Mouse (Mus musculus): ENCODE measurements at regions not wholly inside any gene's neighbourhood (a gene's known extent, or its start where the extent isn't known, plus 50 kb on each side); places are given as distances from the start of the nearest gene placed in this dataset.

- Histone ChIP-seq H3K4me1 (replicated peaks; ENCODE audit: control insufficient read depth in 2 of 2, insufficient read depth in 2 of 2, low read length in 1 of 2) (no peaks in the 10 kb centered on the region), H3K4me2 (ENCODE audit: low read depth) (no peak overlapping the region), H3K9me3 (ENCODE audit: control insufficient read depth, low read length) (no peaks in the 10 kb centered on the region), H3K9ac (replicated peaks) (no peak overlapping the region), H3K27ac (no peak overlapping the region), H3K36me3 (replicated peaks; ENCODE audit: control insufficient read depth, insufficient read depth, low read depth) (no peaks in the 10 kb centered on the region), H3K4me3 (ENCODE audit: insufficient read depth in 1 of 2, low read depth in 2 of 2, low read length in 2 of 2) (no peak overlapping the region), H3K27me3 (ENCODE audit: control insufficient read depth, insufficient read depth, low read length) (no peaks in the 10 kb centered on the region)
- DNase-seq (ENCODE audit: low read depth in 3 of 3, low spot score in 3 of 3) (no peak), ATAC-seq (ENCODE audit: insufficient read depth) (no peak)
- TF ChIP-seq EP300 (IDR thresholded peaks at IDR 0.05; ENCODE audit: low read depth) (no peak), CTCF (IDR thresholded peaks at IDR 0.05; ENCODE audit: low read depth) (no peak)
- WGBS (ENCODE audit: insufficient replicate concordance), result 60% methylated on average over 5 of the region's 5 CpGs
Measured at GRCm38 (mm10) chr3:21407077-21407476, 669.4 kb upstream of the Tbl1xr1 start.

GRCm38 (mm10) chr3:21412010-21412409, 664.4 kb upstream of the Tbl1xr1 start:
- WGBS (ENCODE audit: insufficient replicate concordance), result 35% methylated on average over 2 of the region's 2 CpGs
- DNase-seq (ENCODE audit: low read depth in 3 of 3, low spot score in 3 of 3), result no peak
- TF ChIP-seq CTCF (IDR thresholded peaks at IDR 0.05; ENCODE audit: low read depth) (no peak), EP300 (IDR thresholded peaks at IDR 0.05; ENCODE audit: low read depth) (no peak)
- no peaks in the 10 kb centered on the region for H3K4me1 ChIP-seq (replicated peaks; ENCODE audit: control insufficient read depth in 2 of 2, insufficient read depth in 2 of 2, low read length in 1 of 2)
- no peak overlapping the region for H3K9ac ChIP-seq (replicated peaks)
- no peak overlapping the region for H3K4me3 ChIP-seq (ENCODE audit: insufficient read depth in 1 of 2, low read depth in 2 of 2, low read length in 2 of 2)
- no peak for ATAC-seq (ENCODE audit: insufficient read depth)
- H3K27me3 ChIP-seq (ENCODE audit: control insufficient read depth, insufficient read depth, low read length), result no peaks in the 10 kb centered on the region
- H3K4me2 ChIP-seq (ENCODE audit: low read depth), result no peak overlapping the region
- no peaks in the 10 kb centered on the region for H3K9me3 ChIP-seq (ENCODE audit: control insufficient read depth, low read length)
- H3K27ac ChIP-seq, result no peak overlapping the region
- H3K36me3 ChIP-seq (replicated peaks; ENCODE audit: control insufficient read depth, insufficient read depth, low read depth), result no peaks in the 10 kb centered on the region

GRCm38 (mm10) chr3:21423139-21423538, 653.3 kb upstream of the Tbl1xr1 start:
- Histone ChIP-seq H3K27me3 (ENCODE audit: control insufficient read depth, insufficient read depth, low read length) (no peaks in the 10 kb centered on the region), H3K9ac (replicated peaks) (no peak overlapping the region), H3K4me2 (ENCODE audit: low read depth) (no peak overlapping the region), H3K9me3 (ENCODE audit: control insufficient read depth, low read length) (no peaks in the 10 kb centered on the region), H3K4me1 (replicated peaks; ENCODE audit: control insufficient read depth in 2 of 2, insufficient read depth in 2 of 2, low read length in 1 of 2) (peaks cover 0 to 3% of the 10 kb centered on the region in 2 experiments; a peak in 1 of 4 replicates), H3K36me3 (replicated peaks; ENCODE audit: control insufficient read depth, insufficient read depth, low read depth) (no peaks in the 10 kb centered on the region), H3K4me3 (ENCODE audit: insufficient read depth in 1 of 2, low read depth in 2 of 2, low read length in 2 of 2) (no peak overlapping the region), H3K27ac (no peak overlapping the region)
- 66% methylated on average over 5 of the region's 5 CpGs for WGBS (ENCODE audit: insufficient replicate concordance)
- no peak for DNase-seq (ENCODE audit: low read depth in 3 of 3, low spot score in 3 of 3)
- TF ChIP-seq CTCF (IDR thresholded peaks at IDR 0.05; ENCODE audit: low read depth), result no peak
- TF ChIP-seq EP300 (IDR thresholded peaks at IDR 0.05; ENCODE audit: low read depth), result no peak
- no peak for ATAC-seq (ENCODE audit: insufficient read depth)

- H3K4me3 ChIP-seq (ENCODE audit: insufficient read depth in 1 of 2, low read depth in 2 of 2, low read length in 2 of 2), result no peak overlapping the region
- no peaks in the 10 kb centered on the region for H3K9me3 ChIP-seq (ENCODE audit: control insufficient read depth, low read length)
- H3K27me3 ChIP-seq (ENCODE audit: control insufficient read depth, insufficient read depth, low read length), result no peaks in the 10 kb centered on the region
- H3K27ac ChIP-seq, result no peak overlapping the region
- DNase-seq (ENCODE audit: low read depth in 3 of 3, low spot score in 3 of 3), result no peak
- TF ChIP-seq CTCF (IDR thresholded peaks at IDR 0.05; ENCODE audit: low read depth) (no peak), EP300 (IDR thresholded peaks at IDR 0.05; ENCODE audit: low read depth) (no peak)
- no peak for ATAC-seq (ENCODE audit: insufficient read depth)
- 69% methylated on average over 6 of the region's 6 CpGs for WGBS (ENCODE audit: insufficient replicate concordance)
- H3K4me2 ChIP-seq (ENCODE audit: low read depth), result no peak overlapping the region
- H3K4me1 ChIP-seq (replicated peaks; ENCODE audit: control insufficient read depth in 2 of 2, insufficient read depth in 2 of 2, low read length in 1 of 2), result peaks cover 0 to 4% of the 10 kb centered on the region in 2 experiments; a peak in 1 of 4 replicates
- no peak overlapping the region for H3K9ac ChIP-seq (replicated peaks)
- H3K36me3 ChIP-seq (replicated peaks; ENCODE audit: control insufficient read depth, insufficient read depth, low read depth), result no peaks in the 10 kb centered on the region
Measured at GRCm38 (mm10) chr3:21426538-21426937, 649.9 kb upstream of the Tbl1xr1 start.

GRCm38 (mm10) chr3:21427408-21428031, 648.9 kb upstream of the Tbl1xr1 start:
- 63% methylated on average over 6 of the region's 6 CpGs for WGBS (ENCODE audit: insufficient replicate concordance)
- Histone ChIP-seq H3K4me1 (replicated peaks; ENCODE audit: control insufficient read depth in 2 of 2, insufficient read depth in 2 of 2, low read length in 1 of 2) (peaks cover 0 to 4% of the 10 kb centered on the region in 2 experiments; a peak in 1 of 4 replicates), H3K9ac (replicated peaks) (no peak overlapping the region), H3K9me3 (ENCODE audit: control insufficient read depth, low read length) (no peaks in the 10 kb centered on the region), H3K4me2 (ENCODE audit: low read depth) (no peak overlapping the region), H3K36me3 (replicated peaks; ENCODE audit: control insufficient read depth, insufficient read depth, low read depth) (no peaks in the 10 kb centered on the region), H3K4me3 (ENCODE audit: insufficient read depth in 1 of 2, low read depth in 2 of 2, low read length in 2 of 2) (no peak overlapping the region), H3K27me3 (ENCODE audit: control insufficient read depth, insufficient read depth, low read length) (no peaks in the 10 kb centered on the region), H3K27ac (no peak overlapping the region)
- DNase-seq (ENCODE audit: low read depth in 3 of 3, low spot score in 3 of 3) (no peak), ATAC-seq (ENCODE audit: insufficient read depth) (no peak)
- TF ChIP-seq EP300 (IDR thresholded peaks at IDR 0.05; ENCODE audit: low read depth), result no peak
- TF ChIP-seq CTCF (IDR thresholded peaks at IDR 0.05; ENCODE audit: low read depth), result no peak

Measured in liver, embryonic 14.5 days (tissue).